Mouse (Mus musculus): Measurements from ENCODE around the gene Zbtb8b. TPM values are rescaled to one million over a fixed set of nuclear protein-coding genes. Genes with fewer than 3 reads are reported as not detected.

Zbtb8b gene
- polyA plus RNA-seq, 1 experiment: not detected

- Histone ChIP-seq H3K9me3 (no peaks in the 10 kb centered on the region), H3K4me3 (replicated peaks) (no peak overlapping the region), H3K27me3 (replicated peaks) (peaks cover 28% of the 10 kb centered on the region), H3K36me3 (replicated peaks; ENCODE audit: low read length) (no peaks in the 10 kb centered on the region), H3K4me1 (peaks cover 59% of the 10 kb centered on the region)
- TF ChIP-seq GATA1 (IDR thresholded peaks at IDR 0.05; ENCODE audit: borderline replicate concordance, low read length) (no peak), FLI1 (IDR thresholded peaks at IDR 0.05; ENCODE audit: low read length) (no peak)
These were observed 60.8 kb downstream of the Zbtb8b start for GRCm38 (mm10) chr4:129379805-129380204.

GRCm38 (mm10) chr4:129377601-129378390, 62.9 kb downstream of the Zbtb8b start, which contains the start of gene Zbtb8a:
Gene Zbtb8a (minus strand): TSS chr4:129378116.
- Histone ChIP-seq H3K4me1 (peaks cover 55% of the 10 kb centered on the region), H3K36me3 (replicated peaks; ENCODE audit: low read length) (no peaks in the 10 kb centered on the region), H3K27me3 (replicated peaks) (peaks cover 28% of the 10 kb centered on the region), H3K4me3 (replicated peaks) (peak within 1 kb of the TSS; percentile 94), H3K9me3 (no peaks in the 10 kb centered on the region)
- TF ChIP-seq FLI1 (IDR thresholded peaks at IDR 0.05; ENCODE audit: low read length) (no peak), GATA1 (IDR thresholded peaks at IDR 0.05; ENCODE audit: borderline replicate concordance, low read length) (no peak)

GRCm38 (mm10) chr4:129376961-129377545, 63.6 kb downstream of the Zbtb8b start:
- TF ChIP-seq FLI1 (IDR thresholded peaks at IDR 0.05; ENCODE audit: low read length) (no peak), GATA1 (IDR thresholded peaks at IDR 0.05; ENCODE audit: borderline replicate concordance, low read length) (no peak)
- Histone ChIP-seq H3K4me3 (replicated peaks) (peak overlapping the region; percentile 94), H3K9me3 (no peaks in the 10 kb centered on the region), H3K36me3 (replicated peaks; ENCODE audit: low read length) (no peaks in the 10 kb centered on the region), H3K4me1 (peaks cover 49% of the 10 kb centered on the region), H3K27me3 (replicated peaks) (peaks cover 28% of the 10 kb centered on the region)

GRCm38 (mm10) chr4:129375821-129376220, 64.8 kb downstream of the Zbtb8b start:
- peak overlapping the region; percentile 38 for H3K4me3 ChIP-seq (replicated peaks)
- H3K27me3 ChIP-seq (replicated peaks): peaks cover 28% of the 10 kb centered on the region
- no peaks in the 10 kb centered on the region for H3K36me3 ChIP-seq (replicated peaks; ENCODE audit: low read length)
- no peak for TF ChIP-seq GATA1 (IDR thresholded peaks at IDR 0.05; ENCODE audit: borderline replicate concordance, low read length)
- no peak for TF ChIP-seq FLI1 (IDR thresholded peaks at IDR 0.05; ENCODE audit: low read length)
- no peaks in the 10 kb centered on the region for H3K9me3 ChIP-seq
- H3K4me1 ChIP-seq: peaks cover 43% of the 10 kb centered on the region

Other genes with a start within 250 kb of the Zbtb8b start
- 6.4 and 8.7 TPM in 2 replicates for gene C77080, start 179.4 kb downstream of the Zbtb8b start, polyA plus RNA-seq (2012; ENCODE audit: insufficient read depth, low replicate concordance)
- not detected in 2 replicates for gene Sync, start 153.2 kb downstream of the Zbtb8b start, polyA plus RNA-seq (2012; ENCODE audit: insufficient read depth, low replicate concordance)
- 2.0 and 20.5 TPM in 2 replicates for gene Rbbp4, start 105.5 kb downstream of the Zbtb8b start, polyA plus RNA-seq (2012; ENCODE audit: insufficient read depth, low replicate concordance)
- gene Zbtb8os, start 105.2 kb downstream of the Zbtb8b start, polyA plus RNA-seq (2012; ENCODE audit: insufficient read depth, low replicate concordance): 3.9 TPM in 1 of 2 replicates, not detected in the other
- 0.29 TPM in 1 of 2 replicates, not detected in the other for gene Zbtb8a, start 62.7 kb downstream of the Zbtb8b start, polyA plus RNA-seq (2012; ENCODE audit: insufficient read depth, low replicate concordance)
- 19.2 and 43.3 TPM in 2 replicates for gene Bsdc1, start 20.7 kb upstream of the Zbtb8b start, polyA plus RNA-seq (2012; ENCODE audit: insufficient read depth, low replicate concordance)
- gene Tssk3, start 50.2 kb upstream of the Zbtb8b start, polyA plus RNA-seq (2012; ENCODE audit: insufficient read depth, low replicate concordance): not detected in 2 replicates
- gene Fam229a, start 50.3 kb upstream of the Zbtb8b start, polyA plus RNA-seq (2012; ENCODE audit: insufficient read depth, low replicate concordance): 2.1 TPM in 1 of 2 replicates, not detected in the other
- 5.0 and 61.7 TPM in 2 replicates for gene Marcksl1, start 72.7 kb upstream of the Zbtb8b start, polyA plus RNA-seq (2012; ENCODE audit: insufficient read depth, low replicate concordance)
- 6.0 and 38.0 TPM in 2 replicates for gene Hdac1, start 101.9 kb upstream of the Zbtb8b start, polyA plus RNA-seq (2012; ENCODE audit: insufficient read depth, low replicate concordance)
- gene Lck, start 132.8 kb upstream of the Zbtb8b start, polyA plus RNA-seq (2012; ENCODE audit: insufficient read depth, low replicate concordance): 1.7 TPM in 1 of 2 replicates, not detected in the other
- gene Fam167b, start 137.7 kb upstream of the Zbtb8b start, polyA plus RNA-seq (2012; ENCODE audit: insufficient read depth, low replicate concordance): not detected in 2 replicates
- gene Eif3i, start 159.8 kb upstream of the Zbtb8b start, polyA plus RNA-seq (2012; ENCODE audit: insufficient read depth, low replicate concordance): 54.3 and 121 TPM in 2 replicates
- gene Tmem234, start 159.8 kb upstream of the Zbtb8b start, polyA plus RNA-seq (2012; ENCODE audit: insufficient read depth, low replicate concordance): 305 and 342 TPM in 2 replicates
- 0.46 TPM in 1 of 2 replicates, not detected in the other for gene Dcdc2b, start 173.4 kb upstream of the Zbtb8b start, polyA plus RNA-seq (2012; ENCODE audit: insufficient read depth, low replicate concordance)
- 9.7 TPM in 1 of 2 replicates, not detected in the other for gene Iqcc, start 178.2 kb upstream of the Zbtb8b start, polyA plus RNA-seq (2012; ENCODE audit: insufficient read depth, low replicate concordance)
- 32.9 and 39.7 TPM in 2 replicates for gene Ccdc28b, start 183.1 kb upstream of the Zbtb8b start, polyA plus RNA-seq (2012; ENCODE audit: insufficient read depth, low replicate concordance)
- 17.9 and 24.0 TPM in 2 replicates for gene Txlna, start 200.2 kb upstream of the Zbtb8b start, polyA plus RNA-seq (2012; ENCODE audit: insufficient read depth, low replicate concordance)
- gene Kpna6, start 231.9 kb upstream of the Zbtb8b start, polyA plus RNA-seq (2012; ENCODE audit: insufficient read depth, low replicate concordance): 6.8 and 9.0 TPM in 2 replicates

All from megakaryocyte, embryonic 14.5 days (primary cell).